Mouse (Mus musculus): ENCODE measurements around the gene Plscr1.

GRCm38 (mm10) chr9:92298288-92298687 is 48.7 kb downstream of the Plscr1 start:
- TF ChIP-seq POLR2A (IDR thresholded peaks at IDR 0.05; ENCODE audit: borderline replicate concordance, control insufficient read depth, low read depth, low read length), result no peak
- no peak for TF ChIP-seq CTCF (IDR thresholded peaks at IDR 0.05; ENCODE audit: control insufficient read depth, insufficient read depth, low read length)
